Mouse (Mus musculus) adrenal gland (tissue): Measurements from ENCODE around the gene Ccnd2.

Experiments used
- intact Hi-C: fragments of 180-260 bp; cut with DNase I; formaldehyde crosslinking; loops from one replicate; pipeline ENCODE4 v1.15.1; 2025

Ccnd2 gene

GRCm38 (mm10) chr6:127109402-127109930 is 42.5 kb downstream of the Ccnd2 start, which contains the start of gene Tigar:
Tigar (minus strand) TSS chr6:127109557.
- intact Hi-C loops: no loop called here

- intact Hi-C loops: no loop called here
These were observed 43.5 kb downstream of the Ccnd2 start for GRCm38 (mm10) chr6:127108368-127109060.

DNA sequence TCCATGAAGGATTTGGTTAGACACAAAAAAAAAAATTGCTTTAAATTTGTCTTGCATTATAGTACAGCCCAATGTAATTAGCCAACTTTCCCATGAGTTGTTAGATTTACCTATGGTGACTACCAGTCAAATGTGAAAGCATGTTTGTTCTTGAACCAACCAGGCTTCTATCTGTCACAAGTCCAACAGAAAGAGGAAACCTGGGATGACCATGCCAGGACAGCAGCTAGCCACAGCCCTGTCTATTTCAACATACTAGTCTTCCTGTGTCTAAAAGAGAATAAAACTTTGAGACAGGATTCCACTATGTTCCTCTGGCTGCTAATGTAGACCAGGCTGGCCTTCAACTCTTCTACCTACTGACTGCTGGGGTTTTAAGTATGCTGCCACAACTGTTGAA is 44.6 kb downstream of the Ccnd2 start:
- intact Hi-C loops: no loop called here

DNA sequence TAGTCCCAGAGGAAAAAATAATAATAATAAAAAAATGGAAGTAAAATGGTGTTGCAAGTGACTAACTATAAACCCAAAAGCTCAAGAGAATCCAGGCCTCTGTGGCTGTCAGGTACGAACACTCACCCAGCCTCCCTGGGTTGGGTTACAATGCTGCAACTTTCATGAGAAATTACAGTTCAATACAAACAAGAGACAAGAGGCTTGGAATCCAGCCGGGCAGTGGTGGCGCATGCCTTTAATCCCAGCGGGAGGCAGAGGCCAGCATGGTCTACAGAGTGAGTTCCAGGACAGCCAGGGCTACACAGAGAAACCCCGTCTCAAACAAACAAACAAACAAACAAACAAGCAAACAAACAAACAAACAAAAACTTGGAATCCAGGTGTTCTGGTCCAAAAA is 45.3 kb downstream of the Ccnd2 start:
- intact Hi-C loops: no loop called here

- intact Hi-C loops: no loop called here
These were observed 45.8 kb downstream of the Ccnd2 start for GRCm38 (mm10) chr6:127106189-127106588.

- intact Hi-C loops: no loop called here
These were observed 46.9 kb downstream of the Ccnd2 start for GRCm38 (mm10) chr6:127105107-127105506.

DNA sequence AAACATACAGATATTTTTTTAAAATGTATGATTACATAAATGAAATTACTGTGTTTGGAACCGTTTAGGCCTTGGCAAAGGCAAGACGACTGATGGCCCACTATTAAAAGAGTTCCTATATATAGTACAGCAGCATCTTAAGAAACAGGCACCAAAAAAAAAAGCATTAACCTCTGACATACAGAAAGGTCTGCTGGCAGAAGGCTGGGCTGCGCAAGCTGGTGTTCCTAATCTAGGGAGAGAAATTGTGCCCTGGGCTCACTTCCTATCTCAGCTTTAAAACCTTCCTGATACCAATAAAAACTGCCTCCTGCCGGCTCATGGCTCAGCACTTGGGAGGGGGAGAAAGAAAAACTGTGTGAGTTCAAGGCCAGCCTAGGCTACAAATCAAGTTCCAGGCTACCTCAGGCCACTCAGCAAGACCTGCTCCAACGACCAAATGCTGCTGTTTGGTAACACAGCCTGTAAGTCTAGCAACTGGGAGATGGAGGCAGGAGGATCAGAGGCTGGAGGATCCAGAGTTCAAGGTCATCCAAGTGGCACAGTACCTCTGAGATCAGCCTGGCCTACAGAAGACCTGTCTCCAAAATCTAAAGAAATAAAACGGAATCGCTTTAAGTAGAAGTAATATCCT is 47.5 kb downstream of the Ccnd2 start:
- intact Hi-C loops: no loop called here

DNA sequence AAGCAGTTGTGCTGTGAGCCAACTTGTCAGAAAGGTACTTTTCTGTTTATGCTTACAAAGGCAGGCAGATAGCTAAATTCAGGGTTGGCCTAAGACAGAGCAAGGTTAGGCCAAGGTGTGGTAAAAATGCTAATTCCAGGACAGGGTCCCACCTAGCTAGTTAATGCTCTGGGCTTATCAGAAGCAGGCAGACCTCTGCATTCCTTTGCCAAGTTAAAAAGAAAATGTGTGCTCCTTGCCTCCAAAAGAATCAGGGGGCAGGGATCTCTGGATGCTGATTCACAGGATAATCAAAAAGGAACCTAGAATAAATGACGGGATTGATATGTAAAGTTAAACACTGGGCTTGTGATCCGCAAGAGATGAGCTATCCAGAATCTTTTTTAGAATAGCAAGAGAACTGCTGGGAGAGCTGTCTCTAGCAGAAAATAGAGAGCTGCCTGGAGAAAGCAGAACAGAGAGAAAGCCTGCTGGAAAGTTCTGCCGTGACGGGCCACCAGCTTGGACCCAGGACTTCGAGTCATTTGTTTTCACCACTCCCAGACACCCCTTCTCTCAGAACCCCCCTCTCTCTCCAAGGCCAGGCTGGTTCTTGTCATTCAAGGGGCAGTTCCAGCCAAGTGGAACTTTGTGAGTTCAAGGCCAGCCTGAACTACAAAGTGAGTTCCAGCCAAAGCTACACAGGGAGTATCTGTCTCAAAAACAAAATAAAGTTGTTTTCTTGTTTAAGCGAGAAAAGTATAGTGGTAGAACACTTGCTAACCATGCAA is 48.3 kb downstream of the Ccnd2 start:
- intact Hi-C loops: no loop called here

DNA sequence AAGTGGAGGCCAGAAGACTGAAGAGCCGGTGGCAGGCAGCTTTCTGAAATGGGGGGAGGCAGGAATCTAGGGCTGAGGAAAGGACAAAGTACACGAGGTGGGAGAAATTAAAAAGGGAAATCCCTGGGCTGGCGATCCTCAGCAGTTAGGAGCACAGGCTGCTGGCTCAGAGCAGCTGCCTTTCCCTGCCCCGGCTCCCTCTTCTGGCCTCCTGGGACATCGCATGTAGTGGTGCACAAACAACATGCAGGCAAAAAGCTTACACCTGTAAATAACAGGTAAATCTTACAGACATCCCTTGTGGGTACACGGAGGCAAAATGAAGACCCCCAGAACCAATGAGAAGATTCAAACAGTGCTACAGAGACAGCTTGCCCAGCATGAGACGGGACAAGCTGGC is 57.4 kb downstream of the Ccnd2 start:
- intact Hi-C loops: no loop called here

GRCm38 (mm10) chr6:127086739-127087138 is 65.3 kb downstream of the Ccnd2 start:
- intact Hi-C loops: loop anchor here (10.0 kb wide), 1 partner anchor 132 kb away; no protein-coding TSS in a partner anchor

GRCm38 (mm10) chr6:127081820-127082219 is 70.2 kb downstream of the Ccnd2 start:
- intact Hi-C loops: loop anchor here (10.0 kb wide), 1 partner anchor 127 kb away; no protein-coding TSS in a partner anchor

DNA sequence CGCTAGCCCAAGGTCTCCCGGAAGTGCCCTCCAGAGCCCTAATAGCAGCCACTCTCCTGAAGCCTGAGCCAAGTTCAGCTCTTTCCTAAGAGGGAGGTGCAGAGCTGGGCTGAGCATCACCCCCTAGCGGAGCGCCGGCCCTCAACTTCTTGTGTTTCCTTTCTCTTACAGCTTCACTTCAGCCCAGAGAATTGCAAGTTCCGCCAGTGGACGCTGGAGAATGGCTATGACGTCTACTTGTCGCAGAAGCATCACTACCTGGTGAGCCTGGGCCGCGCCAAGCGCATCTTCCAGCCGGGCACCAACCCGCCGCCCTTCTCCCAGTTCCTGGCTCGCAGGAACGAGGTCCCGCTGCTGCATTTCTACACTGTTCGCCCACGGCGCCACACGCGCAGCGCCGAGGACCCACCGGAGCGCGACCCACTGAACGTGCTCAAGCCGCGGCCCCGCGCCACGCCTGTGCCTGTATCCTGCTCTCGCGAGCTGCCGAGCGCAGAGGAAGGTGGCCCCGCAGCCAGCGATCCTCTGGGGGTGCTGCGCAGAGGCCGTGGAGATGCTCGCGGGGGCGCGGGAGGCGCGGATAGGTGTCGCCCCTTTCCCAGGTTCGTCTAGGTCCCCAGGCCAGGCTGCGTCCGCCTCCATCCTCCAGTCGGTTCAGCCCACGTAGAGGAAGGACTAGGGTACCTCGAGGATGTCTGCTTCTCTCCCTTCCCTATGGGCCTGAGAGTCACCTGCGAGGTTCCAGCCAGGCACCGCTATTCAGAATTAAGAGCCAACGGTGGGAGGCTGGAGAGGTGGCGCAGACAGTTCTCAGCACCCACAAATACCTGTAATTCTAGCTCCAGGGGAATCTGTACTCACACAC is 71.9 kb downstream of the Ccnd2 start:
- intact Hi-C loops: loop anchor here (10.0 kb wide), 1 partner anchor 125 kb away; no protein-coding TSS in a partner anchor
